Mouse (Mus musculus) intestine, embryonic 15.5 days (tissue): ENCODE measurements at regions not wholly inside any gene's neighbourhood (a gene's known extent, or its start where the extent isn't known, plus 50 kb on each side); places are given as distances from the start of the nearest gene placed in this dataset.
A peak's percentile ranks its signal among the peaks of the same experiment; 100 is the strongest.

Source experiments
- ATAC-seq: fragments of 200-750 bp; cut with Nextera tagmentation; 2 replicates; pipeline ENCODE4 v1.8.0; 2017; ENCODE audit warnings: moderate TSS enrichment, moderate library complexity
- H3K27ac ChIP-seq: fragments of 300-500 bp; sonication (generic); 2 replicates; pipeline ENCODE4 v1.5.1; 2015; ENCODE audit warnings: mild to moderate bottlenecking, inconsistent platforms
- H3K27me3 ChIP-seq: fragments of 300-500 bp; sonication (generic); replicated peaks from 2 replicates; pipeline ENCODE4 v1.6.1; 2015; ENCODE audit warnings: inconsistent platforms
- H3K36me3 ChIP-seq: fragments of 300-500 bp; sonication (generic); 2 replicates; pipeline ENCODE4 v1.6.1; 2015; ENCODE audit warnings: inconsistent platforms
- H3K4me1 ChIP-seq: fragments of 300-500 bp; sonication (generic); replicated peaks from 2 replicates; pipeline ENCODE4 v1.6.1; 2015; ENCODE audit warnings: inconsistent platforms
- H3K4me2 ChIP-seq: fragments of 300-500 bp; sonication (generic); replicated peaks from 2 replicates; pipeline ENCODE4 v1.6.1; 2015; ENCODE audit warnings: mild to moderate bottlenecking, inconsistent platforms
- H3K4me3 ChIP-seq: fragments of 300-500 bp; sonication (generic); replicated peaks from 2 replicates; pipeline ENCODE4 v1.5.1; 2015; ENCODE audit warnings: inconsistent platforms
- H3K9ac ChIP-seq: fragments of 300-500 bp; sonication (generic); 2 replicates; pipeline ENCODE4 v1.6.1; 2015; ENCODE audit warnings: inconsistent platforms
- H3K9me3 ChIP-seq: fragments of 300-500 bp; sonication (generic); 2 replicates; pipeline ENCODE4 v1.6.1; 2016; ENCODE audit warnings: inconsistent platforms
- WGBS: fragments of 180-500 bp; shearing (Covaris S2); methylation state at CpG from one replicate; pipeline ENCODE4 v1.1.7; 2015; 5-methylcytosine and 5-hydroxymethylcytosine counted together

GRCm38 (mm10) chr3:135155537-135155956, 56.8 kb upstream of the Cenpe start:
- H3K4me1 ChIP-seq: peaks cover 3% of the 10 kb centered on the region; the same call in 1 of the 2 replicates
- WGBS: 40% methylated on average over 4 of the region's 4 CpGs
- 0 out of 2 replicates have a peak overlapping the region, but pooled peaks have one; percentile 40 for H3K27ac ChIP-seq
- no peaks in the 10 kb centered on the region for H3K36me3 ChIP-seq
- no peak overlapping the region for H3K4me2 ChIP-seq
- no peaks in the 10 kb centered on the region for H3K27me3 ChIP-seq
- peak; percentile 82 for ATAC-seq
- H3K9ac ChIP-seq: no peak overlapping the region
- H3K4me3 ChIP-seq: no peak overlapping the region
- no peaks in the 10 kb centered on the region for H3K9me3 ChIP-seq
